Mouse (Mus musculus) liver, embryonic 18 days (tissue): ENCODE results near the gene Olfr1188. TPM values are rescaled to one million over a fixed set of nuclear protein-coding genes. Genes with fewer than 3 reads are reported as not detected.

Source experiments
- polyA plus RNA-seq: library from polyadenylated mRNA; depleted of rRNA; stranded (reverse); fragments of >200 nt; gene quantifications from 2 replicates; pipeline ENCODE4 v1.2.3, GENCODE M21; 2012; rRNA removed

Olfr1188 gene
- polyA plus RNA-seq: not detected in 2 replicates

GRCm38 (mm10) chr2:88556635-88557034 is at the start of gene Olfr1188:
Gene Olfr1188, plus strand, starts transcription at chr2:88556935.

GRCm38 (mm10) chr2:88518251-88518650 is 38.5 kb upstream of the Olfr1188 start, which contains the start of gene Olfr1186:
Gene Olfr1186, plus strand, starts transcription at chr2:88518551.

GRCm38 (mm10) chr2:88586154-88586553 is 29.4 kb downstream of the Olfr1188 start, which contains the start of gene Olfr1189:
Gene Olfr1189, plus strand, starts transcription at chr2:88586454.

Other genes with a start within 250 kb of the Olfr1188 start
- not detected in 2 replicates for gene Olfr1174-ps, start 241.8 kb upstream of the Olfr1188 start, polyA plus RNA-seq
- not detected in 2 replicates for gene Olfr1175-ps, start 229.7 kb upstream of the Olfr1188 start, polyA plus RNA-seq
- gene Olfr1176, start 220.2 kb upstream of the Olfr1188 start, polyA plus RNA-seq: not detected in 2 replicates
- gene Olfr1177-ps, start 210.4 kb upstream of the Olfr1188 start, polyA plus RNA-seq: not detected in 2 replicates
- not detected in 2 replicates for gene Olfr1178, start 169.9 kb upstream of the Olfr1188 start, polyA plus RNA-seq
- gene Olfr1179, start 150.5 kb upstream of the Olfr1188 start, polyA plus RNA-seq: not detected in 2 replicates
- gene Olfr1180, start 137.8 kb upstream of the Olfr1188 start, polyA plus RNA-seq: not detected in 2 replicates
- not detected in 2 replicates for gene Olfr1181, start 130.8 kb upstream of the Olfr1188 start, polyA plus RNA-seq
- not detected in 2 replicates for gene Gm13757, start 107.8 kb upstream of the Olfr1188 start, polyA plus RNA-seq
- not detected in 2 replicates for gene Olfr1183, start 102.1 kb upstream of the Olfr1188 start, polyA plus RNA-seq
- gene Olfr1184, start 73.3 kb upstream of the Olfr1188 start, polyA plus RNA-seq: not detected in 2 replicates
- not detected in 2 replicates for gene Olfr1185-ps1, start 63.6 kb upstream of the Olfr1188 start, polyA plus RNA-seq
- gene Olfr1186, start 38.4 kb upstream of the Olfr1188 start, polyA plus RNA-seq: not detected in 2 replicates
- gene Olfr1189, start 29.5 kb downstream of the Olfr1188 start, polyA plus RNA-seq: not detected in 2 replicates
- gene Olfr1191-ps1, start 83.6 kb downstream of the Olfr1188 start, polyA plus RNA-seq: not detected in 2 replicates
- gene Olfr1192-ps1, start 91.6 kb downstream of the Olfr1188 start, polyA plus RNA-seq: not detected in 2 replicates
- gene Olfr1193, start 118.7 kb downstream of the Olfr1188 start, polyA plus RNA-seq: not detected in 2 replicates
- not detected in 2 replicates for gene Olfr1195, start 132.3 kb downstream of the Olfr1188 start, polyA plus RNA-seq
- gene Olfr1196, start 147.7 kb downstream of the Olfr1188 start, polyA plus RNA-seq: not detected in 2 replicates
- gene Olfr1197, start 175.4 kb downstream of the Olfr1188 start, polyA plus RNA-seq: not detected in 2 replicates
- gene Olfr1198, start 194.4 kb downstream of the Olfr1188 start, polyA plus RNA-seq: not detected in 2 replicates
- not detected in 2 replicates for gene Olfr1199, start 203.5 kb downstream of the Olfr1188 start, polyA plus RNA-seq
- gene Olfr1200, start 213.6 kb downstream of the Olfr1188 start, polyA plus RNA-seq: not detected in 2 replicates
- gene Olfr1201, start 236.1 kb downstream of the Olfr1188 start, polyA plus RNA-seq: not detected in 2 replicates